Mouse (Mus musculus) cerebellum, adult 2 months (tissue): ENCODE data around the gene Asgr1. TPM values are rescaled to one million over a fixed set of nuclear protein-coding genes. Genes with fewer than 3 reads are reported as not detected.

Experiments
- DNase-seq, 2 experiments: peaks; one replicate each; pipeline ENCODE4 v3.0.0; 2021
- H3K27ac ChIP-seq: fragments of 200-500 bp; 2 replicates; pipeline ENCODE4 v1.5.1; 2012; ENCODE audit warnings: low read length, control low read depth, inconsistent platforms; ENCODE audit not compliant: insufficient read depth
- H3K27me3 ChIP-seq: fragments of 200-500 bp; 2 replicates; pipeline ENCODE4 v1.6.1; 2012; ENCODE audit warnings: inconsistent platforms, mild to moderate bottlenecking, low read length, moderate library complexity; ENCODE audit not compliant: control insufficient read depth, insufficient read depth
- H3K4me1 ChIP-seq: fragments of 200-500 bp; 2 replicates; pipeline ENCODE4 v1.6.1; 2011; ENCODE audit warnings: low read length; ENCODE audit not compliant: control insufficient read depth, insufficient read depth
- H3K4me3 ChIP-seq: fragments of 200-500 bp; replicated peaks from 2 replicates; pipeline ENCODE3; 2011; ENCODE audit warnings: mild to moderate bottlenecking, low read depth, low read length, control low read depth; ENCODE audit not compliant: insufficient read depth
- CTCF ChIP-seq: fragments of 200-500 bp; IDR thresholded peaks from 2 replicates; pipeline ENCODE4 v1.5.1; 2011; ENCODE audit warnings: low read depth, mild to moderate bottlenecking, control low read depth, low read length, moderate library complexity, borderline replicate concordance; ENCODE audit not compliant: insufficient read depth
- POLR2A ChIP-seq: fragments of 200-500 bp; IDR thresholded peaks from 2 replicates; pipeline ENCODE4 v1.6.1; 2011; ENCODE audit warnings: low read length, control low read depth, borderline replicate concordance; ENCODE audit not compliant: insufficient read depth
- WGBS: fragments of 180-500 bp; shearing (Covaris S2); methylation state at CpG from one replicate; pipeline ENCODE4 v1.1.7; 2018; 5-methylcytosine and 5-hydroxymethylcytosine counted together
- polyA plus RNA-seq: library from polyadenylated mRNA; depleted of rRNA; stranded (reverse); fragments of >200 nt; gene quantifications from 2 replicates; pipeline ENCODE4 v1.2.3, GENCODE M21; 2012; rRNA removed

Gene Asgr1
- polyA plus RNA-seq: 13.8 and 17.1 TPM in 2 replicates

- no peak within 1 kb of the TSS for H3K4me3 ChIP-seq
- no peak for DNase-seq
- H3K4me1 ChIP-seq: peaks cover 7% of the 10 kb centered on the region
- 86% methylated on average over 10 of the region's 10 CpGs for WGBS
- no peak for TF ChIP-seq CTCF
- TF ChIP-seq POLR2A: no peak
- no peaks in the 10 kb centered on the region for H3K27me3 ChIP-seq
- H3K27ac ChIP-seq: no peak within 1 kb of the TSS
Measured at GRCm38 (mm10) chr11:70053898-70054570, at the start of gene Asgr1. Gene Asgr1 (plus strand): TSS chr11:70054085.

DNA sequence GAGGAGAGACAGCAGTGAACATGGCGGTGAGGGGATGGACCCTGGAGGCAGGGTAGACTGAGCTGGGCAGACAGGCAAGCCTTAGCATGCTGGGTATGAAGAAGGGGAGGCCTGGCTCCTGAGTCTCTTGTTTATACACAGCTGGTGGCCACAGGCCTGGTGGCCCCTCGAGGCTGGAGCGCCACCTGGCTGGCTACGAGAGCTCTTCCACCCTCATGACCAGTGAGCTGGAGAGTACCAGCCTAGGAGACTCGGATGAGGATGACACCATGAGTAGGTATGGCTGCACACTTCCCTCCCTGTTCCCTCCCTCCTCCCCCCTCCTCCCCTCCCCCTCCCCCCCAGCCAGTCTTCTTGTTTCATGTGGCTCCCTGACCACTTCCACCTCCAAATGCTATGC is 48.4 kb upstream of the Asgr1 start:
- H3K4me3 ChIP-seq: no peak overlapping the region
- TF ChIP-seq CTCF (peak; percentile 20), POLR2A (no peak)
- H3K4me1 ChIP-seq: peaks cover 3% of the 10 kb centered on the region
- DNase-seq: no peak
- H3K27me3 ChIP-seq: no peaks in the 10 kb centered on the region
- 33% methylated on average over 5 of the region's 5 CpGs for WGBS
- no peak overlapping the region for H3K27ac ChIP-seq

- no peak overlapping the region for H3K4me3 ChIP-seq
- no peaks in the 10 kb centered on the region for H3K27me3 ChIP-seq
- TF ChIP-seq CTCF (no peak), POLR2A (no peak)
- H3K27ac ChIP-seq: no peak overlapping the region
- DNase-seq: no peak
- peaks cover 2% of the 10 kb centered on the region; the same call in 1 of the 2 replicates for H3K4me1 ChIP-seq
- 81% methylated on average over 6 of the region's 6 CpGs for WGBS
Measured at GRCm38 (mm10) chr11:70010033-70010432, 43.9 kb upstream of the Asgr1 start.

DNA sequence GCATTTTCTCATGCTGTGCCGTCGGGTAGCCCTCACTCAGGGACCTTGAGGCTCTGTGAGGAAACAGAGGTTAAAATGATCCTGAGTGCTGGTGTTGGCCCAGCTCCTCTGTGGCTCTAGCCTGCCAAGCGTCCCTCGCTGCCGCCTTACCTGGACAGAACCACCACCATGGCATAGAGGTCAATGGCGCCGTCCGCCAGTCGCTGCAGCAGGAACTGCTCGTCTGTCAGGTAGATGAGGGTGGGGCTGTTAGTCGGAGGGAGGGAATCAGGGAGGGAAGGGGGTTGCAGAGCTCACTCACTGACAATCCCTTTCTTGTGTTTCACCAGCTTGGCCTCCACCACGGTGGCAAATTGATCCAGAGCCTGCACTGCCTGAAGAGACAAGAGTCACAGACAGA is 43.3 kb upstream of the Asgr1 start:
- no peak overlapping the region for H3K27ac ChIP-seq
- no peak overlapping the region for H3K4me3 ChIP-seq
- no peak for TF ChIP-seq POLR2A
- TF ChIP-seq CTCF: no peak
- no peaks in the 10 kb centered on the region for H3K27me3 ChIP-seq
- DNase-seq: no peak
- peaks cover 2% of the 10 kb centered on the region; the same call in 1 of the 2 replicates for H3K4me1 ChIP-seq
- WGBS: 76% methylated on average over 12 of the region's 12 CpGs

DNA sequence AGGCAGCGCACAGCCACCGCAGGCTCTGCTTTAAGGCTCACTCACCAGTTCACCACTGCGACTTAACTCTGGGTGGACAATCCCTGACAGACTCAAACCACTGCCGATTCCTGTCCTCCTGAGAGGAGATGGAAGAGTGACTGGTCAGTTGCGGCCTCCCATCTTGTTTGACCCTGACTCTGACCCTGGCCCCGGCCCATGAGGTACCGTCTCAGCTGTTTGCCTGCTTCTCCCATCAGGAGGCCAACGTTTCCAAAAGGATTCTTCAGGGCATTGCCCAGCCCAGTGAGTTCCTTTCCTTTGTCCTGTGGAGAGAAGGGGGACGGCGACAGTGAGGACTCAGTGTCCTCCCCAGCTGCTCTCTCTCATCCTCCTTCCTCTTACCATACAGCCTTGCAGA is 42.9 kb upstream of the Asgr1 start:
- Histone ChIP-seq H3K4me3 (no peak overlapping the region), H3K27ac (no peak overlapping the region), H3K27me3 (no peaks in the 10 kb centered on the region), H3K4me1 (peaks cover 2% of the 10 kb centered on the region; the same call in 1 of the 2 replicates)
- 60% methylated on average over 10 of the region's 10 CpGs for whole genome bisulfite sequencing
- no peak for TF ChIP-seq POLR2A
- TF ChIP-seq CTCF: no peak
- DNase-seq: no peak

DNA sequence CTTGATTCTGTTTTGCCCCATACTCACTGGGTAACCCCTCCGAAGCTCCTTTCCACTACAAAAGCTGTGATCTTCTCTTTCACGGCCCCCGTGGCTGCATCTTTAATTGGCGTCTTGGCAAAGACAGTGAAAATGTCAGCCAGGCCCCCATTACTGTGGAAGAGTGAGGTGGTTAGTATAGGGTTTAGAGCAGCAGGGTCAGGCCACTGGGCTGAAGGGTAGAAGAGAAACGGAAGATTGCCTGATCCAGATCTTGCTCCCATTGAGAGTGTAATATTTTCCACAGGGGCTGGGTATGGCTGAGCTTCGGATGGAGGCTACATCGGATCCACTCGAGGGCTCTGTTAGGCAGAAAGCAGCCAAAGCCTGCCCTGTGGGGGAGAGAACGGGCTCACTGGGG is 41.0 kb upstream of the Asgr1 start:
- 57% methylated on average over 9 of the region's 9 CpGs for WGBS
- Histone ChIP-seq H3K4me3 (no peak overlapping the region), H3K4me1 (peaks cover 9% of the 10 kb centered on the region), H3K27me3 (no peaks in the 10 kb centered on the region), H3K27ac (no peak overlapping the region)
- DNase-seq: peak in 1 of 2 experiments; percentile 20
- TF ChIP-seq CTCF (no peak), POLR2A (no peak)

- peaks cover 9% of the 10 kb centered on the region for H3K4me1 ChIP-seq
- no peak overlapping the region for H3K27ac ChIP-seq
- TF ChIP-seq CTCF (no peak), POLR2A (no peak)
- no peaks in the 10 kb centered on the region for H3K27me3 ChIP-seq
- H3K4me3 ChIP-seq: no peak overlapping the region
- 57% methylated on average over 3 of the region's 3 CpGs for WGBS
- DNase-seq: no peak
Measured at GRCm38 (mm10) chr11:70013408-70013807, 40.5 kb upstream of the Asgr1 start.

DNA sequence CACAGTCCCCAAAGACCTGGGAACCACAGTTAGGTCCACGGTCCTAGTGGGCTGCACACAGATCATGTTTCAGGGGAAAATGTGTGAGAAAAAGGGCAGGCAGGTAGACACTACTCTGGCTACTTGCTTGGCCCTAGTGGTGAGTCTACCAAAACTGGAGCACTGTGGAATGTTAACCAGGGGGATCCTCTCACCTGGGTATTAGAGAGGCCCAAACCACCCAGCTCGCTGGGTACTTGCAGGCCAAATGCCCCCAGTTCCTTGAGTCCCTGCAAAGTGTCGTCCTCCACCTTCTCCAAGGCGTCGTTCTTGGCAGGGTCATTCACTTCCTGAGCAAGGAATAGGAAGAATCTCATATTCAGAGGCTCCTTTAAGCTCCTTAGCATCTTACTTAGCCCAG is 39.8 kb upstream of the Asgr1 start:
- Histone ChIP-seq H3K4me3 (no peak overlapping the region), H3K27ac (no peak overlapping the region), H3K27me3 (no peaks in the 10 kb centered on the region), H3K4me1 (peaks cover 9% of the 10 kb centered on the region)
- TF ChIP-seq POLR2A: no peak
- no peak for TF ChIP-seq CTCF
- DNase-seq: no peak
- 64% methylated on average over 5 of the region's 5 CpGs for WGBS
